Mouse (Mus musculus): ENCODE measurements around the gene Golga4. TPM values are rescaled to one million over a fixed set of nuclear protein-coding genes. Genes with fewer than 3 reads are reported as not detected.

The Golga4 gene
- total and polyA plus RNA-seq, 2 experiments from 2014 or later = 27.2 to 36.8 TPM

- Histone ChIP-seq H3K9me3 (ENCODE audit: low read length) (no peaks in the 10 kb centered on the region), H3K4me3 (ENCODE audit: low read length) (no peak overlapping the region), H3K4me2 (ENCODE audit: low read depth, low read length) (no peak overlapping the region), H3K4me1 (ENCODE audit: insufficient read depth, low read length) (no peaks in the 10 kb centered on the region), H3K9ac (replicated peaks; ENCODE audit: low read length) (no peak overlapping the region), H3K27ac (no peak overlapping the region), H3K36me3 (ENCODE audit: insufficient read depth, low read length) (no peaks in the 10 kb centered on the region), H3K27me3 (ENCODE audit: insufficient read depth, low read length) (no peaks in the 10 kb centered on the region; the same call in 1 of the 2 replicates)
- WGBS = 93% methylated on average over 3 of the region's 3 CpGs
- no peak for ATAC-seq
- DNase-seq (ENCODE audit: low spot score) = no peak
- no peak for TF ChIP-seq CTCF (IDR thresholded peaks at IDR 0.05; ENCODE audit: low read depth)
Measured at GRCm38 (mm10) chr9:118495933-118496332, 10.1 kb upstream of the Golga4 start.

GRCm38 (mm10) chr9:118496952-118497351, 9.1 kb upstream of the Golga4 start:
- 90% methylated on average over 3 of the region's 3 CpGs for WGBS
- ATAC-seq (no peak), DNase-seq (ENCODE audit: low spot score) (no peak)
- Histone ChIP-seq H3K27ac (no peak overlapping the region), H3K4me1 (ENCODE audit: insufficient read depth, low read length) (no peaks in the 10 kb centered on the region), H3K27me3 (ENCODE audit: insufficient read depth, low read length) (no peaks in the 10 kb centered on the region; the same call in 1 of the 2 replicates), H3K36me3 (ENCODE audit: insufficient read depth, low read length) (no peaks in the 10 kb centered on the region), H3K9ac (replicated peaks; ENCODE audit: low read length) (no peak overlapping the region), H3K4me2 (ENCODE audit: low read depth, low read length) (no peak overlapping the region), H3K4me3 (ENCODE audit: low read length) (no peak overlapping the region), H3K9me3 (ENCODE audit: low read length) (no peaks in the 10 kb centered on the region)
- TF ChIP-seq CTCF (IDR thresholded peaks at IDR 0.05; ENCODE audit: low read depth) = no peak

GRCm38 (mm10) chr9:118498061-118498460, 8.0 kb upstream of the Golga4 start:
- no peaks in the 10 kb centered on the region for H3K36me3 ChIP-seq (ENCODE audit: insufficient read depth, low read length)
- no peak overlapping the region for H3K4me2 ChIP-seq (ENCODE audit: low read depth, low read length)
- H3K4me1 ChIP-seq (ENCODE audit: insufficient read depth, low read length) = no peaks in the 10 kb centered on the region
- DNase-seq (ENCODE audit: low spot score) (no peak), ATAC-seq (no peak)
- H3K27me3 ChIP-seq (ENCODE audit: insufficient read depth, low read length) = no peaks in the 10 kb centered on the region
- no peak for TF ChIP-seq CTCF (IDR thresholded peaks at IDR 0.05; ENCODE audit: low read depth)
- H3K9me3 ChIP-seq (ENCODE audit: low read length) = no peaks in the 10 kb centered on the region
- H3K9ac ChIP-seq (replicated peaks; ENCODE audit: low read length) = no peak overlapping the region
- no peak overlapping the region for H3K27ac ChIP-seq
- no peak overlapping the region for H3K4me3 ChIP-seq (ENCODE audit: low read length)
- 69% methylated on average over 7 of the region's 7 CpGs for WGBS

- no peak for DNase-seq (ENCODE audit: low spot score)
- no peaks in the 10 kb centered on the region for H3K4me1 ChIP-seq (ENCODE audit: insufficient read depth, low read length)
- no peak overlapping the region for H3K4me2 ChIP-seq (ENCODE audit: low read depth, low read length)
- ATAC-seq = no peak
- no peak overlapping the region for H3K27ac ChIP-seq
- H3K9me3 ChIP-seq (ENCODE audit: low read length) = no peaks in the 10 kb centered on the region
- no peaks in the 10 kb centered on the region for H3K36me3 ChIP-seq (ENCODE audit: insufficient read depth, low read length)
- no peak overlapping the region for H3K9ac ChIP-seq (replicated peaks; ENCODE audit: low read length)
- no peak for TF ChIP-seq CTCF (IDR thresholded peaks at IDR 0.05; ENCODE audit: low read depth)
- H3K27me3 ChIP-seq (ENCODE audit: insufficient read depth, low read length) = no peaks in the 10 kb centered on the region
- 73% methylated on average over 6 of the region's 6 CpGs for whole genome bisulfite sequencing
- H3K4me3 ChIP-seq (ENCODE audit: low read length) = no peak overlapping the region
Measured at GRCm38 (mm10) chr9:118500963-118501362, 5.1 kb upstream of the Golga4 start.

- Histone ChIP-seq H3K36me3 (ENCODE audit: insufficient read depth, low read length) (no peaks in the 10 kb centered on the region), H3K4me1 (ENCODE audit: insufficient read depth, low read length) (peaks cover 10% of the 10 kb centered on the region; the same call in 1 of the 2 replicates), H3K27me3 (ENCODE audit: insufficient read depth, low read length) (no peaks in the 10 kb centered on the region), H3K9ac (replicated peaks; ENCODE audit: low read length) (no peak overlapping the region), H3K4me2 (ENCODE audit: low read depth, low read length) (no peak overlapping the region), H3K4me3 (ENCODE audit: low read length) (no peak overlapping the region), H3K27ac (no peak overlapping the region), H3K9me3 (ENCODE audit: low read length) (no peaks in the 10 kb centered on the region)
- ATAC-seq (no peak), DNase-seq (ENCODE audit: low spot score) (no peak)
- no peak for TF ChIP-seq CTCF (IDR thresholded peaks at IDR 0.05; ENCODE audit: low read depth)
- 88% methylated on average over 3 of the region's 3 CpGs for WGBS
Measured at GRCm38 (mm10) chr9:118504656-118505055, 1.4 kb upstream of the Golga4 start.

- H3K9me3 ChIP-seq (ENCODE audit: low read length) = no peaks in the 10 kb centered on the region
- H3K4me3 ChIP-seq (ENCODE audit: low read length) = peak overlapping the region; percentile 92
- peak overlapping the region; percentile 85 for H3K27ac ChIP-seq
- peak; percentile 14 for DNase-seq (ENCODE audit: low spot score)
- H3K27me3 ChIP-seq (ENCODE audit: insufficient read depth, low read length) = no peaks in the 10 kb centered on the region
- under 1% methylated on average over 55 of the region's 57 CpGs for WGBS
- H3K4me2 ChIP-seq (ENCODE audit: low read depth, low read length) = peak overlapping the region; percentile 92
- peak overlapping the region; percentile 93 for H3K9ac ChIP-seq (replicated peaks; ENCODE audit: low read length)
- no peak for TF ChIP-seq CTCF (IDR thresholded peaks at IDR 0.05; ENCODE audit: low read depth)
- ATAC-seq = peak; percentile 66
- peaks cover 10% of the 10 kb centered on the region; the same call in 1 of the 2 replicates for H3K4me1 ChIP-seq (ENCODE audit: insufficient read depth, low read length)
- no peaks in the 10 kb centered on the region for H3K36me3 ChIP-seq (ENCODE audit: insufficient read depth, low read length)
Measured at GRCm38 (mm10) chr9:118506404-118507231, 551 bp downstream of the Golga4 start.

GRCm38 (mm10) chr9:118507552-118507951, 1.5 kb downstream of the Golga4 start:
- no peaks in the 10 kb centered on the region for H3K27me3 ChIP-seq (ENCODE audit: insufficient read depth, low read length)
- 67% methylated on average over 6 of the region's 6 CpGs for WGBS
- TF ChIP-seq CTCF (IDR thresholded peaks at IDR 0.05; ENCODE audit: low read depth) = no peak
- peak overlapping the region; percentile 92 for H3K4me2 ChIP-seq (ENCODE audit: low read depth, low read length)
- H3K27ac ChIP-seq = no peak overlapping the region
- ATAC-seq (no peak), DNase-seq (ENCODE audit: low spot score) (no peak)
- peak overlapping the region; percentile 92; the same call in 1 of the 2 replicates for H3K4me3 ChIP-seq (ENCODE audit: low read length)
- H3K4me1 ChIP-seq (ENCODE audit: insufficient read depth, low read length) = peaks cover 10% of the 10 kb centered on the region; the same call in 1 of the 2 replicates
- no peaks in the 10 kb centered on the region for H3K9me3 ChIP-seq (ENCODE audit: low read length)
- H3K9ac ChIP-seq (replicated peaks; ENCODE audit: low read length) = no peak overlapping the region; the same call in 1 of the 2 replicates
- no peaks in the 10 kb centered on the region for H3K36me3 ChIP-seq (ENCODE audit: insufficient read depth, low read length)
